Mouse (Mus musculus) bone marrow macrophage, adult 2 months (primary cell): ENCODE results near the gene Arhgef3. TPM values are rescaled to one million over a fixed set of nuclear protein-coding genes. Genes with fewer than 3 reads are reported as not detected.

ENCODE experiments used
- H3K27ac ChIP-seq: 2 replicates; pipeline ENCODE4 v1.5.1; 2012; ENCODE audit warnings: low read depth, low read length; ENCODE audit not compliant: insufficient read depth
- H3K4me1 ChIP-seq: 2 replicates; pipeline ENCODE4 v1.6.1; 2012; ENCODE audit warnings: low read length; ENCODE audit not compliant: control insufficient read depth, insufficient read depth
- H3K4me3 ChIP-seq: 2 replicates; pipeline ENCODE4 v1.5.1; 2012; ENCODE audit warnings: mild to moderate bottlenecking, low read length, moderate library complexity; ENCODE audit not compliant: insufficient read depth
- CTCF ChIP-seq: IDR thresholded peaks from 2 replicates; pipeline ENCODE4 v1.5.1; 2012; ENCODE audit warnings: low read depth, mild to moderate bottlenecking, low read length, moderate library complexity
- POLR2A ChIP-seq: IDR thresholded peaks from 2 replicates; pipeline ENCODE4 v1.6.1; 2012; ENCODE audit warnings: mild to moderate bottlenecking, low read depth, low read length, borderline replicate concordance
- polyA plus RNA-seq: library from polyadenylated mRNA; stranded (reverse); fragments of >200 nt; gene quantifications from 2 replicates; pipeline ENCODE4 v1.2.4, GENCODE M21; 2012; ENCODE audit not compliant: missing spikeins, insufficient read depth, insufficient read length

The Arhgef3 gene
- polyA plus RNA-seq, 1 experiment: 10.2 TPM

DNA sequence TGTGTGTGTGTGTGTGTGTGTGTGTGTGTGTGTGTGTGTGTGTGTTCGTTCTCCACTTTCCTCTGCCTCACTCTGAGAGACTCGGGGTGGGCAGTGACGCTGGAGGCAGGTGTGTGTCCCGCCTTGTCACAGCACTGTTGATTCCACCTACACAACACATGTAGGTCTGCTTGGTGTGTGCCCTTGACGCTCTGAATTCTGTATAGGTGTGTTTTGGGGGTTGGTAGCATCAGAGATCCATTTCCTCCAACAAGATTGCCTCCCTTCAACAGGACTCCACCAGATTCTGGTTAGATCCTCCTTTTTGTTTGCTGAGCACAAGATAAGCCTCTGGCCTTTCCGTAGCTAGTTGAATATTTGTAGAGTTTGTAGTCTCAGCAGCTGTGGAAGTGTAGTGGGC is 222.5 kb downstream of the Arhgef3 start:
- peaks cover 13% of the 10 kb centered on the region for H3K4me1 ChIP-seq
- no peak for TF ChIP-seq CTCF
- no peak for TF ChIP-seq POLR2A
- H3K4me3 ChIP-seq: peak overlapping the region; percentile 71
- no peak overlapping the region for H3K27ac ChIP-seq

- Histone ChIP-seq H3K27ac (no peak overlapping the region), H3K4me1 (peaks cover 17% of the 10 kb centered on the region), H3K4me3 (no peak overlapping the region)
- TF ChIP-seq POLR2A (no peak), CTCF (0 out of 2 replicates have a peak, but pooled peaks have one; percentile 10)
Observed at GRCm38 (mm10) chr14:27338034-27338708, 223.5 kb downstream of the Arhgef3 start.

- Histone ChIP-seq H3K27ac (no peak overlapping the region), H3K4me3 (no peak overlapping the region), H3K4me1 (peaks cover 21% of the 10 kb centered on the region)
- TF ChIP-seq POLR2A (no peak), CTCF (no peak)
Observed at GRCm38 (mm10) chr14:27340682-27341415, 226.2 kb downstream of the Arhgef3 start.

DNA sequence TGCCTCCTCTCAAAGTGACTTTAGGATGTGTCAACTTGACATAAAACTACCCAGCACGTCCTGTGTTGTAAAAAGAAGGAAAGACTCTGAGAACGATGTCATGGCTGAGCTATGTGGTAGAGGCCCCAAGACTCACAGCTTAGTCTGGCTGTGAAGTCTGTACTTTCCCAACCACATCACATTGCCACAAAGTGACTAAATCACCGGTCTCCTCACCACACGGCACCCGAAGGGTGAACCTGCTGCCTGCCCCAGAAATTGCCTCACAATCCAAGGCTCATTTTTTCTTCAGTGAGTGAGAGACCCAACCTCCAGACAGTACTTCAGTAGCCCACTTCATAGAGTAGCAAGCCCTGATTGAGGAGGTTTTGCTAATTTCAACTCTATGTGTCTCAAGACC is 226.8 kb downstream of the Arhgef3 start:
- Histone ChIP-seq H3K27ac (no peak overlapping the region), H3K4me3 (no peak overlapping the region), H3K4me1 (peaks cover 21% of the 10 kb centered on the region)
- TF ChIP-seq CTCF: no peak
- TF ChIP-seq POLR2A: no peak

DNA sequence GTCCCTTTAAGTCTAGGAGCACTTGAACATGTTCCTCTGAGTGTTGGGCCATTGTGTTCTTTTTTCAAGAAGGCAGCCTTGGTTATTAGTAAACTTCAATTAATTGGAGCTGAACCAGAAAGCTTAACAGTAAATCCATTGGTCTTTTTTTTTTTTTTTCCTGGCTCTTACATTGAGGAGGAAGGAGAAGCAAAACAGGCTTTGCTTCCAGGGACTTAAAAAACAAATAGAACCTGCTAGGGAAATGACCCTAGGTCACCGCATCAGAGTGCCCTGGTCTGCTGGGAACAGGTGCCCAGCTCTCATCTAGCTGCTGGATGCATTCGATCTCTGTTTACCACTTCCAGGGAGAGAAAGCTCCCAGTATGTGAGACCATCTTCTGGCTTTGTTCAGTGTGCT is 227.8 kb downstream of the Arhgef3 start:
- peaks cover 21% of the 10 kb centered on the region for H3K4me1 ChIP-seq
- H3K4me3 ChIP-seq: no peak overlapping the region
- no peak overlapping the region for H3K27ac ChIP-seq
- TF ChIP-seq CTCF (no peak), POLR2A (no peak)

- TF ChIP-seq CTCF (no peak), POLR2A (no peak)
- H3K4me1 ChIP-seq: peaks cover 26% of the 10 kb centered on the region
Observed at GRCm38 (mm10) chr14:27344250-27344990, 229.7 kb downstream of the Arhgef3 start.

GRCm38 (mm10) chr14:27345051-27345885 is 230.6 kb downstream of the Arhgef3 start:
- TF ChIP-seq CTCF (no peak), POLR2A (no peak)
- H3K4me3 ChIP-seq: no peak overlapping the region
- no peak overlapping the region for H3K27ac ChIP-seq
- H3K4me1 ChIP-seq: peaks cover 30% of the 10 kb centered on the region

More at GRCm38 (mm10) chr14:27344250-27344990, 229.7 kb downstream of the Arhgef3 start:
- Histone ChIP-seq H3K4me3 (no peak overlapping the region), H3K27ac (no peak overlapping the region)

- no peak overlapping the region for H3K27ac ChIP-seq
- TF ChIP-seq CTCF (no peak), POLR2A (no peak)
- H3K4me3 ChIP-seq: no peak overlapping the region
- peaks cover 32% of the 10 kb centered on the region for H3K4me1 ChIP-seq
Observed at GRCm38 (mm10) chr14:27347224-27347623, 232.5 kb downstream of the Arhgef3 start.

DNA sequence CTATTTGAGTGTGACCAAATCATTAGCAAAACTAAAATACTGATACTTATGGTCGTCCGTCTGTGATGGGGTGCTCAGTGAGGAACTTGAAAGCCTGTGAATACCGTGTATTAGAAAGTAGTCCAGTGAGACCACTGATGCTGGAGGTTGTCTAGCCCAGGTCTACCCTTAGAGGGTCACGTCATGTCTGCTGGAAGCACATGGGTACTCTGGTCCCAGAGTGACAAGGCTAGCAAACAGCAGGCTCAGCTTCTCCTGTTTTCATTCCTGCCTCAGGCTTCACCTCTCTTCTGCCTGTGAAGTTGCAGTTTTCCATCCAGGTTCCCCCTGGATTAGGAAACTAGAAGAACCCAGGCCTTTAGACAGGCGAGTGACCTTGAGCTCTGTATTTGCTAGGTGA is 233.0 kb downstream of the Arhgef3 start:
- peaks cover 33% of the 10 kb centered on the region for H3K4me1 ChIP-seq
- H3K27ac ChIP-seq: no peak overlapping the region
- no peak for TF ChIP-seq POLR2A
- no peak for TF ChIP-seq CTCF
- H3K4me3 ChIP-seq: no peak overlapping the region

GRCm38 (mm10) chr14:27348088-27348487 is 233.4 kb downstream of the Arhgef3 start:
- H3K27ac ChIP-seq: no peak overlapping the region
- H3K4me1 ChIP-seq: peaks cover 37% of the 10 kb centered on the region
- no peak overlapping the region for H3K4me3 ChIP-seq
- TF ChIP-seq CTCF: no peak
